Mouse (Mus musculus) cortical plate, adult 2 months (tissue): ENCODE data around the gene Zdhhc5.

ENCODE experiments used
- CTCF ChIP-seq: fragments of 200-500 bp; IDR thresholded peaks from 2 replicates; pipeline ENCODE4 v1.5.1; 2011; ENCODE audit warnings: mild to moderate bottlenecking, control low read depth, low read length; ENCODE audit not compliant: insufficient read depth; ENCODE audit errors: extremely low read depth
- POLR2A ChIP-seq: fragments of 200-500 bp; IDR thresholded peaks from 2 replicates; pipeline ENCODE4 v1.6.1; 2011; ENCODE audit warnings: mild to moderate bottlenecking, low read length, control low read depth; ENCODE audit not compliant: insufficient read depth; ENCODE audit errors: extremely low read depth

DNA sequence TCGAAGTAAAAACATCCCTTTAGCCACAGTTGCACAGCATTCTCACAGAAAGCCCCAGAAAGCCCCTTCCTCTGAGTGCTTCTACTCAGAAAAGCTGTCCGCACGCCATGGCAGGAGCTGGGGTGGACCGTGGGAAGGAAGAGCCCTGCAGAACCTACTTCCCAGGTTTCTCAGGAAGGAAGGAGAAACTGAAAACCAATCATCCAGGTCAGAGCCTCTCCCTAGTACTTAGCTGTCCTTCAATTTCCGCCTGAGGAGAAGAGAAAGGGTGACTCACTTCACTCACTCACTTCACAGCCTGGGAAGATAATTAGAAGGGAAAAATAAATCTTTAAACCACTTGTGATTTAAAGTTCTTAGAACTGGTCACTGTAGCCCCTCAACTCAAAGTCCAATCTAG is 10.7 kb downstream of the Zdhhc5 start:
- TF ChIP-seq CTCF (no peak), POLR2A (no peak)
